Mouse (Mus musculus) hindbrain, embryonic 11.5 days (tissue): ENCODE results near the gene Ahnak. TPM values are rescaled to one million over a fixed set of nuclear protein-coding genes. Genes with fewer than 3 reads are reported as not detected.

ENCODE experiments used
- ATAC-seq: fragments of 200-750 bp; cut with Nextera tagmentation; 2 replicates; pipeline ENCODE4 v1.8.0; 2017; ENCODE audit warnings: mild to moderate bottlenecking, moderate TSS enrichment, moderate library complexity; ENCODE audit not compliant: low FRiP score
- DNase-seq: peaks from one replicate; pipeline ENCODE4 v3.0.0-alpha.2; 2015; ENCODE audit warnings: low spot score
- H3K27ac ChIP-seq: fragments of 300-500 bp; sonication (generic); 2 replicates; pipeline ENCODE4 v1.5.1; 2014; ENCODE audit warnings: mild to moderate bottlenecking, low read depth, low read length
- H3K27me3 ChIP-seq: fragments of 300-500 bp; sonication (generic); 2 replicates; pipeline ENCODE4 v1.6.1; 2014; ENCODE audit warnings: mild to moderate bottlenecking, low read length, moderate library complexity, mixed read lengths; ENCODE audit not compliant: control insufficient read depth, insufficient read depth
- H3K36me3 ChIP-seq: fragments of 300-500 bp; sonication (generic); 2 replicates; pipeline ENCODE4 v1.6.1; 2014; ENCODE audit warnings: mild to moderate bottlenecking, low read length, moderate library complexity, mixed read lengths; ENCODE audit not compliant: control insufficient read depth, insufficient read depth
- H3K4me1 ChIP-seq: fragments of 300-500 bp; sonication (generic); replicated peaks from 2 replicates; pipeline ENCODE4 v1.6.1; 2014; ENCODE audit warnings: low read length, mixed read lengths; ENCODE audit not compliant: control insufficient read depth, insufficient read depth
- H3K4me2 ChIP-seq: fragments of 300-500 bp; sonication (generic); replicated peaks from 2 replicates; pipeline ENCODE4 v1.6.1; 2014; ENCODE audit warnings: mild to moderate bottlenecking, low read depth, low read length
- H3K4me3 ChIP-seq: fragments of 300-500 bp; sonication (generic); 2 replicates; pipeline ENCODE4 v1.5.1; 2014; ENCODE audit warnings: low read depth, low read length
- H3K9ac ChIP-seq: fragments of 300-500 bp; sonication (generic); 2 replicates; pipeline ENCODE4 v1.6.1; 2014; ENCODE audit warnings: low read depth, low read length
- H3K9me3 ChIP-seq: fragments of 300-500 bp; sonication (generic); 2 replicates; pipeline ENCODE4 v1.6.1; 2016; ENCODE audit warnings: low read length; ENCODE audit not compliant: control insufficient read depth
- WGBS: fragments of 180-500 bp; shearing (Covaris S2); extraction: QIAGEN DNeasy Blood & Tissue Kit; methylation state at CpG from one replicate; pipeline ENCODE4 v1.1.7; 2014; 5-methylcytosine and 5-hydroxymethylcytosine counted together
- polyA plus RNA-seq: library from polyadenylated mRNA; unstranded; fragments of >200 nt; fragmentation: Nextera tagmentation; extraction: Ambion mirVana; gene quantifications from 2 replicates; pipeline ENCODE4 v1.2.1, GENCODE M21; 2014

The Ahnak gene
- polyA plus RNA-seq, 1 experiment from 2014 or later: 14.1 TPM

DNA sequence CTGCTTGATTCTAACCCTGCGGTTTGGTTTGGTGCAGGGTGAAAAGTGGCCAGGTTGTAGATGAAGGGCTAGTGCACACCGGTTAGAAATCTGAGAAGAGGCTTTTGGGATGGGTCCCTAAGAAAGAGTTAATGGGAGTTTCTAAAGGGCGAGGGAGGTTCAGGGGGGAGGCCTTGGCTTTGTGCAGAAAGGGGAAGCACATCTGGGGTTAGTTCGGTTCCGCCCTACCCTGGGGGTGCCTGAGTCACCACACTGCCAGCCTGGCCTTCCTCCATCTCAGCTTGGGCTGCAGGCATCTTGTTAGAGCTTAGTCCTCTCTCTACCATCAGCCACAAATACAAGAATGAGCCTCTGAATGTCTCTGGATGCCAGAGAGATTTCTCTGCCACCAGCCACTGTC lies 8.3 kb upstream of the Ahnak start:
- DNase-seq: no peak
- Histone ChIP-seq H3K27ac (no peak overlapping the region), H3K4me2 (no peak overlapping the region), H3K27me3 (no peaks in the 10 kb centered on the region), H3K36me3 (peaks cover 11% of the 10 kb centered on the region), H3K9me3 (no peaks in the 10 kb centered on the region), H3K9ac (no peak overlapping the region), H3K4me1 (peaks cover 6% of the 10 kb centered on the region; the same call in 1 of the 2 replicates), H3K4me3 (no peak overlapping the region)
- ATAC-seq: no peak
- 53% methylated on average over 5 of the region's 5 CpGs for WGBS

DNA sequence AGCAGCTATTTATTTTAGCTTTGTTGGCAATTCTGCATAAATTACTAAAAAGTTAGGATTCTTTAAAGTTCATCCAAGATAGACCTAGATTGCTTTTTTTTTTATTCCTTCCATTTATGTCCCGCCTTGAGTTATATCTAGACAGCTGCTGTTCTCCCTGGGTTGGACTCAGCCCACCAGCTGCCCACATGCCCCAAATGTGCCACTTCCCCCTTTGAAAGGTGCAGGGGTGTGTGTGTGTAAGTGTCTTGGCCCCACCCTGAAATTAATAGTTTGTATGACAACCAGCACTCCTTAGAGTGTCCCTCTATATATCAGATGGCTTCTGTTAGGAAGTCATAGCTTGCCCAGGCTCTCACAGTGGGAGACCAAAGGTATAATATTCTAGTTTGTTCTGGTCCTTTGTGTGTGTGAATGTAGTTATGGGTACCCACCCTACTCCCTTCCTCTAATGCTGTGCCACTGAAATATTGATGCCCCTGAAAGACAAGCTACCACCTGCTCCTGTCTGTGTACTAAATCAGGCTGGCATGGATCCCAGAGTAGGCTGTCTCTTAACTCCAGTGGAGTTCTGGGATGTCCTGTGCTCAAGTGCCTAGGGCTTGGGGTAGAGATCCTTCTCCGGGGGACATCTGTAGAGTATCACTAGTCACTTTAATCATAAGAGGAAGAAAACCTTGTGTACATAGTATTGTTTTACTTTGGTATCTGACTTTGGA lies 7.5 kb upstream of the Ahnak start:
- Histone ChIP-seq H3K9me3 (no peaks in the 10 kb centered on the region), H3K4me3 (no peak overlapping the region), H3K27me3 (no peaks in the 10 kb centered on the region), H3K9ac (no peak overlapping the region), H3K27ac (no peak overlapping the region), H3K4me1 (peaks cover 6% of the 10 kb centered on the region; the same call in 1 of the 2 replicates), H3K4me2 (no peak overlapping the region), H3K36me3 (peaks cover 9% of the 10 kb centered on the region)
- no peak for ATAC-seq
- DNase-seq: no peak
- 79% methylated on average over 2 of the region's 2 CpGs for WGBS

DNA sequence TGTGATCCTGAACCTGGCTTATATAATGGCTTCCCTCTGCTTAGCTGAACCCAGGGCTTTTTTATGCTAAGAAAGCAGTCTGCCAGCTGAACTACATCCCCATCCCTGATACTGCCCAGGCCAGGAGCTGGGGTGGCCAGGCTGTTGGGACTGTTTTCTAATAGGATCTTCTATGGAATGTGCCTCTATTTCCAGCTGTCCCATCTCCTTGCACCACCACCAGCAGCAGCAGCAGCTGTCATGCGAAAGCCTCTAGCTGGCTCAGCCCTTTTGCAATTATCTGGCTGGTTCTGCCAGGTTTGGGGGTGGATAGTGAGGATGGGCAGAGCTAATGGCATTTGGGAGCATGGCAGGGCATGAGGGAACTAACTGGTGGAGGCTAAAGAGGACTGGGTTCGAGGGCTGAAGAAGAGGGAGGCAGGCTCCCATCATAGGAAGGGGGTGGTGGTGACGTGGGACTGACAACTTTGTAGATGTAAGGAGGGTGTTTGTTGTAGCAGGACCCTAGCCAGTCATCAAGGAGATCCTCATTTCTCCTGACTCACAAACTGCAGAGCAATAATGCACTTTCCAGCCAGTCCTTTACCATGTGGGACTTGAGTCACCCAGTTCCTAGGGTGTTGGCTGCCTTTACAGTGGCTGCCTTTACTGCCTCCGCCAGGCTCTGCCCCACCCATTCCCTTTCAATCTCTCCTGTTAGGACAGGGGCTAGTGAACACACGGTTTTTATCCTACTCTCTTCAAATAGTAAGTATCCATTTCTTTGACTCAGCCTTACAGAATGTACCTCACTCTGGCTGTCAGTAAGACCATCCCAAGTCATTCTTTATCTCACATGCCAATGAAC lies 6.6 kb upstream of the Ahnak start:
- ATAC-seq (no peak), DNase-seq (no peak)
- peaks cover 6% of the 10 kb centered on the region; the same call in 1 of the 2 replicates for H3K4me1 ChIP-seq
- no peak overlapping the region for H3K4me2 ChIP-seq
- H3K4me3 ChIP-seq: no peak overlapping the region
- H3K9me3 ChIP-seq: no peaks in the 10 kb centered on the region
- H3K36me3 ChIP-seq: peaks cover 9% of the 10 kb centered on the region
- H3K9ac ChIP-seq: no peak overlapping the region
- WGBS: 55% methylated on average over 5 of the region's 5 CpGs
- H3K27ac ChIP-seq: no peak overlapping the region
- no peaks in the 10 kb centered on the region for H3K27me3 ChIP-seq

DNA sequence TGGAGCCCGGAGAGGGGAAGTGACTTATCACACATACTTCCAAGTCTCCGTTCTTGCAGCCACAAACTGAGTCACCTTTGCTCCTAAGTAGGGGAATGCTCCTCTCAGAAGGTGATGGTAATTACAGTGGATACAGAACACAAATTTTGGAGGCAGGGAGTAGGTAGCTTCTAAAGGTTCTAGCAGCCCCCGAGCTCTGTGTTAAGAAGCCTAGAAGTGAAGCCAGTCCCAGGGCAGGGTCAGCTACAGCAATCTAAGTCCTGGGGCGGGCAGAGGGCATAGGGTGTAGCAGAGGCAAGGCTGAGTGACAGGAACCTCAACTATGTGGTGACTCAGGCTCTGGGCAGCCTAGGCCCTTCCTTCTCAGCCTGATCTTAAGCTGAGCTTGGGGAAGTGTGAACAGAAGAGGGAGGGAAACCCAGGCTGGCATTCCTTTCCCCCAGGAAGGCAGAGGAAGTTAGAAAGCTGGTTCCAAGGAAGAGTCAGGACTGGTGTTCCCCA lies 5.9 kb upstream of the Ahnak start:
- H3K4me3 ChIP-seq: no peak overlapping the region
- ATAC-seq: no peak
- no peak overlapping the region for H3K4me2 ChIP-seq
- peaks cover 8% of the 10 kb centered on the region for H3K36me3 ChIP-seq
- H3K9me3 ChIP-seq: no peaks in the 10 kb centered on the region
- DNase-seq: no peak
- H3K27me3 ChIP-seq: peaks cover 4% of the 10 kb centered on the region
- H3K9ac ChIP-seq: no peak overlapping the region
- WGBS: 55% methylated on average over 4 of the region's 4 CpGs
- no peak overlapping the region for H3K27ac ChIP-seq
- peaks cover 6% of the 10 kb centered on the region; the same call in 1 of the 2 replicates for H3K4me1 ChIP-seq

GRCm38 (mm10) chr19:8984255-8984868 lies 4.7 kb upstream of the Ahnak start:
- peaks cover 3% of the 10 kb centered on the region; the same call in 1 of the 2 replicates for H3K36me3 ChIP-seq

DNA sequence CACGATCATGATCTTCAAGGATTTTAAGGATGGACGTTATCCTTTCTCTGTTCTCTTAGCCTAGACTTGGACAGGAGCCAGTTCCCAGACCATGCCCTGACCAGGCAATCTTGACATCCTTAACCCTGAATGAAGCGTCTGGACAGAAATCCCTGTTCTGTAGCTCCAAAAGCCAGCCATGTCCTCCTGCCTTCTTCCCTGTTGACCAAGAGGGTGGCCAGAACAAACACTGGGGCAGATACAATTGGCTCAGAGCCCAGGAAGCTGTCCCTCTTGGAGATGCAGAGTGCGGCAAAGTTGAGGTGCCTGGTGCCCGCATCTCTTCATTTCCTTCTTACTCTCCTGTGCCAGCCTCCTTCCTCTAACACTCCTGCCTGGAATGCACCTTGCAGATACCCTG lies 3.2 kb upstream of the Ahnak start:
- no peak overlapping the region for H3K9ac ChIP-seq
- ATAC-seq (no peak), DNase-seq (no peak)
- no peaks in the 10 kb centered on the region for H3K36me3 ChIP-seq
- H3K4me3 ChIP-seq: no peak overlapping the region
- no peaks in the 10 kb centered on the region for H3K9me3 ChIP-seq
- no peak overlapping the region for H3K27ac ChIP-seq
- H3K4me1 ChIP-seq: peaks cover 19% of the 10 kb centered on the region
- peaks cover 21% of the 10 kb centered on the region for H3K27me3 ChIP-seq
- H3K4me2 ChIP-seq: no peak overlapping the region
- WGBS: 81% methylated on average over 5 of the region's 5 CpGs

More at GRCm38 (mm10) chr19:8984255-8984868, 4.7 kb upstream of the Ahnak start:
- no peaks in the 10 kb centered on the region for H3K9me3 ChIP-seq
- 9% methylated on average over 7 of the region's 7 CpGs for WGBS
- ATAC-seq (peak; percentile 83), DNase-seq (peak; percentile 87)
- H3K27me3 ChIP-seq: peaks cover 13% of the 10 kb centered on the region
- peak overlapping the region; percentile 63; the same call in 1 of the 2 replicates for H3K27ac ChIP-seq
- H3K4me2 ChIP-seq: no peak overlapping the region
- H3K4me3 ChIP-seq: no peak overlapping the region
- no peak overlapping the region for H3K9ac ChIP-seq
- peaks cover 13% of the 10 kb centered on the region; the same call in 1 of the 2 replicates for H3K4me1 ChIP-seq

- DNase-seq: no peak
- H3K27ac ChIP-seq: no peak overlapping the region
- ATAC-seq: no peak
- H3K4me1 ChIP-seq: peaks cover 19% of the 10 kb centered on the region
- no peak overlapping the region for H3K9ac ChIP-seq
- H3K27me3 ChIP-seq: peaks cover 21% of the 10 kb centered on the region
- H3K4me2 ChIP-seq: no peak overlapping the region
- H3K4me3 ChIP-seq: no peak overlapping the region; the same call in 1 of the 2 replicates
- WGBS: 57% methylated on average over 2 of the region's 2 CpGs
- H3K36me3 ChIP-seq: no peaks in the 10 kb centered on the region
- no peaks in the 10 kb centered on the region for H3K9me3 ChIP-seq
Observed at GRCm38 (mm10) chr19:8987816-8988215, 1.3 kb upstream of the Ahnak start.

- Histone ChIP-seq H3K36me3 (no peaks in the 10 kb centered on the region), H3K4me2 (peak overlapping the region; percentile 94), H3K4me3 (peak overlapping the region; percentile 54), H3K9ac (peak overlapping the region; percentile 58), H3K4me1 (peaks cover 19% of the 10 kb centered on the region), H3K27ac (no peak overlapping the region), H3K27me3 (peaks cover 21% of the 10 kb centered on the region), H3K9me3 (no peaks in the 10 kb centered on the region)
- DNase-seq (no peak), ATAC-seq (no peak)
- WGBS: 10% methylated on average over 15 of the region's 15 CpGs
Observed at GRCm38 (mm10) chr19:8988346-8989065, 578 bp upstream of the Ahnak start.
